13 mouse cellular contexts compared by ENCODE assay signal in genomic region chr7:19217944-19218343, GRCm38 (mm10). TPM values are rescaled to one million over a fixed set of nuclear protein-coding genes. Genes with fewer than 3 reads are reported as not detected.
DNase-seq lines count a peak whose midpoint lies in the region; ATAC-seq lines count a peak whose summit lies in the region.
"Had no signal": no experiment of that assay in that cellular context is flagged by ENCODE, and none has a peak within 500 bp of the region (broad histone marks: within the 10 kb centered on the region; RNA-seq: fewer than 3 reads in every experiment).

No protein-coding gene starts in this region.

- H3K4me3 ChIP-seq in kidney, embryonic 15.5 days (replicated peaks), result no peak overlapping the region
- no peak overlapping the region for H3K4me3 ChIP-seq in kidney, embryonic 14.5 days (ENCODE audit: low read length)
- H3K4me3 ChIP-seq in neural tube, embryonic 15.5 days (replicated peaks), result no peak overlapping the region
- H3K4me3 ChIP-seq: gastrocnemius, adult 2 months; hindbrain, embryonic 12.5 days; limb, embryonic 15.5 days had no signal

- ATAC-seq in kidney, embryonic 15.5 days (replicated peaks; ENCODE audit: low FRiP score), result 0 out of 2 replicates have a peak, but pooled peaks have one; percentile 9
- ATAC-seq in kidney, embryonic 14.5 days (ENCODE audit: low FRiP score, low TSS enrichment), result no peak
- ATAC-seq in neural tube, embryonic 15.5 days (ENCODE audit: low FRiP score), result no peak

- H3K9ac ChIP-seq in kidney, embryonic 15.5 days, result no peak overlapping the region
- H3K9ac ChIP-seq in kidney, embryonic 14.5 days (ENCODE audit: low read depth, low read length), result no peak overlapping the region
- no peak overlapping the region for H3K9ac ChIP-seq in neural tube, embryonic 15.5 days (replicated peaks)
- H3K9ac ChIP-seq: hindbrain, embryonic 12.5 days; limb, embryonic 15.5 days had no signal

- peaks cover 37% of the 10 kb centered on the region for H3K4me1 ChIP-seq in kidney, embryonic 15.5 days
- 0 out of 2 replicates have a peak, but pooled peaks cover 3% of the 10 kb centered on the region for H3K4me1 ChIP-seq in kidney, embryonic 14.5 days (ENCODE audit: control insufficient read depth, insufficient read depth, low read length)
- no peaks in the 10 kb centered on the region for H3K4me1 ChIP-seq in neural tube, embryonic 15.5 days

- H3K36me3 ChIP-seq in kidney, embryonic 15.5 days, result no peaks in the 10 kb centered on the region
- no peaks in the 10 kb centered on the region for H3K36me3 ChIP-seq in kidney, embryonic 14.5 days (ENCODE audit: control insufficient read depth, insufficient read depth, low read length)
- H3K36me3 ChIP-seq in neural tube, embryonic 15.5 days, result no peaks in the 10 kb centered on the region
- no peaks in the 10 kb centered on the region for H3K36me3 ChIP-seq in splenic B cell, adult 2 months (ENCODE audit: control insufficient read depth, insufficient read depth, low read length, poor library complexity, severe bottlenecking)

- no peak overlapping the region for H3K4me2 ChIP-seq in kidney, embryonic 15.5 days
- H3K4me2 ChIP-seq in kidney, embryonic 14.5 days (replicated peaks; ENCODE audit: low read depth, low read length), result no peak overlapping the region
- no peak overlapping the region for H3K4me2 ChIP-seq in neural tube, embryonic 15.5 days
- H3K4me2 ChIP-seq: hindbrain, embryonic 12.5 days; limb, embryonic 15.5 days had no signal

- no peaks in the 10 kb centered on the region for H3K27me3 ChIP-seq in kidney, embryonic 15.5 days
- no peaks in the 10 kb centered on the region for H3K27me3 ChIP-seq in kidney, embryonic 14.5 days (ENCODE audit: control insufficient read depth, insufficient read depth, low read length)
- H3K27me3 ChIP-seq in neural tube, embryonic 15.5 days (replicated peaks), result 0 out of 2 replicates have a peak, but pooled peaks cover 8% of the 10 kb centered on the region
- no peaks in the 10 kb centered on the region for H3K27me3 ChIP-seq in splenic B cell, adult 2 months (ENCODE audit: control insufficient read depth, insufficient read depth, low read length, poor library complexity, severe bottlenecking)
- H3K27me3 ChIP-seq: limb, embryonic 15.5 days had no signal

- DNase-seq in embryo, embryonic 10 days (ENCODE audit: low spot score), result peak; percentile 32
- DNase-seq in embryo, embryonic 11 days, result no peak
- DNase-seq in neural tube, embryonic 10.5 days (ENCODE audit: extremely low spot score, low spot score), result peak; percentile 20
- peak; percentile 22 for DNase-seq in splenic B cell, adult 2 months (ENCODE audit: low read depth, low spot score)
- DNase-seq in left cerebral cortex, postnatal 4 days, result no peak
- DNase-seq: gastrocnemius, adult 2 months; thymus, adult 2 months had no signal

- WGBS in kidney, embryonic 15.5 days, result 18% methylated on average over 1 of the region's 3 CpGs
- WGBS in kidney, embryonic 14.5 days, result 11% methylated on average over 2 of the region's 3 CpGs
- 44% methylated on average over 3 of the region's 3 CpGs for WGBS in neural tube, embryonic 15.5 days

- H3K9me3 ChIP-seq in kidney, embryonic 15.5 days (replicated peaks), result no peaks in the 10 kb centered on the region
- H3K9me3 ChIP-seq in kidney, embryonic 14.5 days (ENCODE audit: control insufficient read depth, low read length), result no peaks in the 10 kb centered on the region
- H3K9me3 ChIP-seq in neural tube, embryonic 15.5 days (replicated peaks), result no peaks in the 10 kb centered on the region
- H3K9me3 ChIP-seq: hindbrain, embryonic 12.5 days; limb, embryonic 15.5 days had no signal

- H3K27ac ChIP-seq in kidney, embryonic 15.5 days, result no peak overlapping the region
- H3K27ac ChIP-seq in kidney, embryonic 14.5 days (ENCODE audit: low read depth, low read length), result no peak overlapping the region
- no peak overlapping the region for H3K27ac ChIP-seq in neural tube, embryonic 15.5 days (replicated peaks)
- H3K27ac ChIP-seq: gastrocnemius, adult 2 months; hindbrain, embryonic 12.5 days; limb, embryonic 15.5 days had no signal

- intact Hi-C loops in left cerebral cortex, postnatal 4 days (cut with DNase I), result no loop called here

RNA-seq across cellular contexts. Expression of gene Gpr4, which starts 5.6 kb away (rescaled TPM):
- polyA plus RNA-seq in kidney, embryonic 15.5 days (2015; fragmentation: Nextera tagmentation; extraction: Ambion mirVana), result 2.7 and 3.3 TPM in 2 replicates
- 2.4 and 3.4 TPM in 2 replicates for polyA plus RNA-seq in kidney, embryonic 14.5 days (2014; fragmentation: Nextera tagmentation; extraction: Ambion mirVana)
- 3.1 and 3.3 TPM in 2 replicates for polyA plus RNA-seq in neural tube, embryonic 15.5 days (2015; fragmentation: Nextera tagmentation; extraction: Ambion mirVana)
- total RNA-seq in left cerebral cortex, postnatal 4 days (2021), result 1 to 10 TPM; 3.5 to 4.3 TPM
- total RNA-seq: monocyte, adult 5-6 weeks had no signal

RNA-seq across cellular contexts. Expression of gene Opa3, which starts 10.2 kb away (rescaled TPM):
- polyA plus RNA-seq in kidney, embryonic 15.5 days (2015; fragmentation: Nextera tagmentation; extraction: Ambion mirVana), result 38.8 and 40.5 TPM in 2 replicates
- polyA plus RNA-seq in kidney, embryonic 14.5 days (2014; fragmentation: Nextera tagmentation; extraction: Ambion mirVana), result 33.3 and 44.6 TPM in 2 replicates
- polyA plus RNA-seq in neural tube, embryonic 15.5 days (2015; fragmentation: Nextera tagmentation; extraction: Ambion mirVana), result 37.8 and 37.9 TPM in 2 replicates
- 10 to 100 TPM; 33.8 to 35.0 TPM for total RNA-seq in left cerebral cortex, postnatal 4 days (2021)

RNA-seq across cellular contexts. Expression of gene Eml2, which starts 41.7 kb away (rescaled TPM):
- 9.5 and 16.8 TPM in 2 replicates for polyA plus RNA-seq in kidney, embryonic 15.5 days (2015; fragmentation: Nextera tagmentation; extraction: Ambion mirVana)
- polyA plus RNA-seq in kidney, embryonic 14.5 days (2014; fragmentation: Nextera tagmentation; extraction: Ambion mirVana), result 2.8 and 5.7 TPM in 2 replicates
- polyA plus RNA-seq in neural tube, embryonic 15.5 days (2015; fragmentation: Nextera tagmentation; extraction: Ambion mirVana), result 11.6 and 13.3 TPM in 2 replicates
- 100 to 1,000 TPM; 102 to 106 TPM for total RNA-seq in left cerebral cortex, postnatal 4 days (2021)

RNA-seq across cellular contexts. Expression of gene Gipr, which starts 52.0 kb away (rescaled TPM):
- polyA plus RNA-seq in kidney, embryonic 15.5 days (2015; fragmentation: Nextera tagmentation; extraction: Ambion mirVana), result 0.76 and 1.0 TPM in 2 replicates
- polyA plus RNA-seq in kidney, embryonic 14.5 days (2014; fragmentation: Nextera tagmentation; extraction: Ambion mirVana), result 0.31 and 0.45 TPM in 2 replicates
- 1.2 and 2.1 TPM in 2 replicates for polyA plus RNA-seq in neural tube, embryonic 15.5 days (2015; fragmentation: Nextera tagmentation; extraction: Ambion mirVana)
- 10 to 100 TPM; 22.7 to 25.8 TPM for total RNA-seq in left cerebral cortex, postnatal 4 days (2021)
- total RNA-seq: gastrocnemius, adult 2 months; monocyte, adult 5-6 weeks had no signal

RNA-seq across cellular contexts. Expression of gene Vasp, which starts 53.7 kb away (rescaled TPM):
- 87.4 and 89.8 TPM in 2 replicates for polyA plus RNA-seq in kidney, embryonic 15.5 days (2015; fragmentation: Nextera tagmentation; extraction: Ambion mirVana)
- 54.2 and 56.5 TPM in 2 replicates for polyA plus RNA-seq in kidney, embryonic 14.5 days (2014; fragmentation: Nextera tagmentation; extraction: Ambion mirVana)
- polyA plus RNA-seq in neural tube, embryonic 15.5 days (2015; fragmentation: Nextera tagmentation; extraction: Ambion mirVana), result 40.9 and 55.5 TPM in 2 replicates
- 10 to 100 TPM; 45.3 to 46.6 TPM for total RNA-seq in left cerebral cortex, postnatal 4 days (2021)

Comparison
In these comparisons a context has a peak if more than half of its experiments do, and no peak if none do; other contexts are left out.
1. DNase-seq: peak in embryo, embryonic 10 days (single experiment), neural tube, embryonic 10.5 days (single experiment) and splenic B cell, adult 2 months (single experiment); none in embryo, embryonic 11 days (single experiment) and left cerebral cortex, postnatal 4 days (single experiment).